Mouse (Mus musculus): Measurements from ENCODE around the gene Pmm2.

Pmm2 gene

GRCm38 (mm10) chr16:8658349-8658748 is 20.9 kb downstream of the Pmm2 start:
- no peak for DNase-seq

DNA sequence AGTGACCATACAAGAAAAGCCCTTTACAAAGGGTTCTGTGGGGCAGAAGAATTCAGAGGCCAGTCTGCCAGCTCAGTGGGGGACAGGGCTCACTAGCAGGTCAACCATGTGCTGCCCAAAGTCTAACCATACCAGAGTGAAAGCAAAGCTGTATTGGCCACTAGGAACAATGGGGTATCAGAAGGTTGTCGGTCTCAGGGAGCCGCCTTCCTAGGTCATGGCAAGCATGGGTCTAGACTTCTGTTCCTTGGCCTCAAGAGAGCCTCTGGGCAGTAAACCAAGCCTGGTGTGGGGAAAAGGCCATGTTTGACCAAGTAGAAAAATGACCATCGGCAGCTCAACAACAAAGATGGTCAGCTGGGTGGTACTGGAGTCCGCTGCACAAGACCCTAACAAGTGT is 21.3 kb downstream of the Pmm2 start:
- DNase-seq: peak; percentile 58 to 61

- DNase-seq: no peak
These were observed 25.5 kb downstream of the Pmm2 start for GRCm38 (mm10) chr16:8663022-8663421.

DNA sequence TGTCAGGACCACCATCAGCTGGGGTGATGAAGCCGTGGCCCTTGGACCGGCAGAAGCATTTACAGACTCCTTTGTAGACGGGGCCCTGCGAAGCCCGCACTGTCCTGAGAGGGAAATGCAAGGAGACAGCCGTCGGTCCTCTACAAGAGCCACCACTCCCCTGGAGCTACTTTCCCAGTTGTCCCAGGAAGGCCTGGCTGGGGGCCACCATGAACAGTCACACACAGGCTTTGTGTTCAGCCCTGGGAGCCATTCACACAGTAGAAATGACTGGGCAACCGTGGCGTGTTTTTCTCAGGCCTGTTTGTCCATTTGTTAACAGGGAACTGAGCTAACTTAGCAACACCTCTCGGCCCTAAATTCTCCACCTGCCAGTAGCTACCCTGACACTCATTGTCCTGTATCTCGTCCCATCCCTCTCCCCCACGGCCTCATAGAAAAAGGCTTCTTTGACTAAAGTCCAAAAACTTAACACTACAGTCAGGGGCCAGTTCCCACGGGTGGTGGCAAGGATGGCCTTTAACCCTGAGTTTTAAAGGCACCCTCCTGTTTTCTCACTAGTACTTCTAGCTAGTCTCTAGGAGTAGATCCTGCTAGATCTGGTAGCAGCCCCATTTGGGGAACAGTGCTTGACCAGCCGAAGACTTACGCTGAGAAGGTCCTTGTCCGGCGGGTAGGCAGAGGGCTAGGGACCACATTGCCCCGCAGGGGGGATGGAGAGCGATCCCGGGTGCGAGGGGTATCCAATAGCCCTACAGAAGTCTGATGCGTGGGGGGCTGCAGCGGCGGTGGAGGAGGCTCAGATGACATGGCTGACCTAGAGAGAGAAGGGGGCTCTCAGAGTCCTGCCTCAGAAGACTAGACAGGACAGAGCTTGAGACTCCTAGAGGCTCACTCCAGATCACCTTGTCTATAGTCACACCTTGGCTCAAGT is 26.4 kb downstream of the Pmm2 start:
- peak; percentile 35 to 49 for DNase-seq

GRCm38 (mm10) chr16:8665367-8665766 is 27.9 kb downstream of the Pmm2 start:
- no peak for DNase-seq

DNA sequence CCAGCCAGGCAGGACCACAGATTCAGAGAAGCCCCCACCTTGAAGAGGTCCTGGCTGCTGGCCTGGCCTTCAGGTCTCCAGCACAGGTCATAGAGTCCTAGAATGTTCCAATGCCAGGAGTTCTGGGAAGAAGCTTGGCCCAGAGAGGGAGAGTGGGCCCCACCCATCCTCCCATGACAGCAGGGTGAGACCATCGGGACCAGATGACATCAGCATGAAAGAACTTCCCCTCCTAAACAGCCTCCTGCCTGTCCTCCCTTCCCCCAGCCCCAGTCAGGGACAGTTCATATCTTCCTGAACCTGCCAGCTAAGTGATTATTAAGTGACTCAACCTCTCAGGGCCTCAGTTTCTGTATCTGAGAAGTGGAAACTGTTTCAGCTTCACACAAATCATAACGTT is 29.0 kb downstream of the Pmm2 start:
- DNase-seq: no peak

DNA sequence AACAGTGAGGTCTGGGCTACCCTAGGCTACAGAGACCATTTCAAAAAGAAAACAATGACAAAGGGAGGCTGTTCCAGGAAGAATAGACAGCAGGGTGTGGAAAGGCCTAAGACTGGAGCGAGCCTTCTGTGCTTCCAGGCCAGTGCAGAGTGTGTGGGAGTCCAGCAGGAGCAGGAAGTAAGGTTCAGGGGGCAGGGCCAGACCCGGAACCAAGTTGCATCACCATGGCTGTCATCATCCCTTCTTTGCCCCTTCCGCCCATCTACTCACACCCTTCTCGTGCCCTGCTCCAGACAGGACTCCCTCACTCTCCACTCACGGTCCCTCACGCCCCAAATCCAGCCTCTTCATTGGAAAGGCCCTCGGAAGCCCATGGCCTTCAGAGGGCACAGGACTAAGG is 29.8 kb downstream of the Pmm2 start:
- no peak for DNase-seq

- peak in 1 of 2 experiments; percentile 25 for DNase-seq
These were observed 30.3 kb downstream of the Pmm2 start for GRCm38 (mm10) chr16:8667814-8668213.

DNA sequence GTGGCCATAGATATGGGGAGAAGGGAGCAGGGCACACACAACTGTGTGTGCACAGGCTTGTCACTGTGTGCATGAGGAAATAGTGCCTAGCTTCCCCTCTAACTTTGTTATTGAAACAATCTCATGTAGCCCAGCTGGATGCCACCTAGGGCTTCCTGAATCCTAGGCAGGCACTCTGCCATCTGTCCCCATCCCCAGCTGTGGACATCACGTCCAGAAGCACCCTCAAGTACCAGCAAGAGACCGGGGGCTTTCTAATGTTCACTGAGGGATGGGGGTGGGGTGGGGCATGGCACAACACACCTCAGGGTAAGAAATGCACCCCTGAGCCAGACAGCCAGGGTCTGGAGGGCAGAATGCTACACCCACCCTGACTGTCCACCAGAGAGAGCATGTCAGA is 30.9 kb downstream of the Pmm2 start:
- no peak for DNase-seq

DNA sequence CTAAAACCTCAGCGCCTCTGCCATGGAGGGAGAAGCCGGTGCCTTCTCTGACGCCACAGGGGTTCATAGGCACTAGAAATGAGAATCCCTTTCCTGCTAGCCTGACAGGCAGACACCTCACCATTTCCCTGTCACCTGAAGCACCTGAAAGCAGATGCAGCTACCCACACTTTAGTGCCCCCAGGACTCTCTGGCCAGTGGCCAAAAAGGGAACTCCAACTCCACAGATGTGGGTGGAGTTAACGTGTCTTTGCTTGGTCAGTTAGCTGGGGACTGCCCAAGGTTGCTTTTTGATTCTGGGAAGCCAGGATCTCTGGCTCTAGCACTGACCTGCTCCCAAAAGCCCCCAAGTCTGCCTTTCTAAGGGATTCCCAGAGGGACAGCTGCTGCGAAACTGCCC is 32.0 kb downstream of the Pmm2 start:
- DNase-seq: peak in 1 of 2 experiments; percentile 37

- peak in 1 of 2 experiments; percentile 45 for DNase-seq
These were observed 32.9 kb downstream of the Pmm2 start for GRCm38 (mm10) chr16:8670041-8671035.

- DNase-seq: peak; percentile 94 to 97
These were observed 34.3 kb downstream of the Pmm2 start, which contains the start of gene Carhsp1 for GRCm38 (mm10) chr16:8671551-8672349. Gene Carhsp1 (minus strand): TSS chr16:8672155.

- no peak for DNase-seq
These were observed 34.8 kb downstream of the Pmm2 start for GRCm38 (mm10) chr16:8672350-8672687.

DNA sequence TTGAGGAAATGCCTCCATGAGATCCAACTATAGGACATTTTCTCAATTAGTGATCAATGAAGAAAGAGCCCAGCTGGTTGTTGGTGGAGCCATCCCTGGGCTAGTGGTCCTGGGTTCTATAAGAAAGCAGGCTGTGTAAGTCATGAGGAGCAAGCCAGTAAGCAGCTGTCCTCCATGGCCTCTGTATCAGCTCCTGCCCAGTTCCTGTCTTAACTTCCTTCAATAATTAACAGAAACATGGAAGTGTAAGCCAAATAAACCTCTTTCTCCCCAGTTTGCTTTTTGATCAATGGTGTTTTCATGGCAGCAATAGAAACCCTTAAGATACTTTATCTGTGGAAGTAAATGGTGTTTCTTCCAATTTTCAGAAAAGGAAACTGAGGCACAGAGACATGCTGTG is 35.3 kb downstream of the Pmm2 start:
- DNase-seq: no peak

DNA sequence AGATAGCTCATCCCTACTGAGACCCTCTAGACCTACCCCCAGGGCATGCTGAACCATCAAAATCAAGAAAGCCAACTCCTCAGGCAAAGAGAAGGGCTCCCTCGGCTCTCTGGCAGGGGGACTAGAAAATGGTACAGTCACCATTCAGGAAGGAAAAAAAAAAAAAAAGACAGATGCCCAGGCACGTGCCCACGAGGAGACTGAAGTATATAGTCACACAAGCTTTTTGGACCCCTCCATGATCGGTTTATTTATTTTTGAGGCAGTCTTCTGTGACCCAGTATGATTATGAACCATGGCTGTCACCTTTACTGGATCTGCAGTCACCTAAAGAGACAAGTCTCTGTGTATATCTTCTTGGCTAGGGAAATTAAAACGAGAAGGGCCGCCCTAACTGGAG is 35.9 kb downstream of the Pmm2 start:
- no peak for DNase-seq

- DNase-seq: peak; percentile 78 to 83
These were observed 36.7 kb downstream of the Pmm2 start for GRCm38 (mm10) chr16:8674165-8674564.

- DNase-seq: no peak
These were observed 38.1 kb downstream of the Pmm2 start for GRCm38 (mm10) chr16:8675559-8675958.

- no peak for DNase-seq
These were observed 38.8 kb downstream of the Pmm2 start for GRCm38 (mm10) chr16:8676228-8676627.

DNA sequence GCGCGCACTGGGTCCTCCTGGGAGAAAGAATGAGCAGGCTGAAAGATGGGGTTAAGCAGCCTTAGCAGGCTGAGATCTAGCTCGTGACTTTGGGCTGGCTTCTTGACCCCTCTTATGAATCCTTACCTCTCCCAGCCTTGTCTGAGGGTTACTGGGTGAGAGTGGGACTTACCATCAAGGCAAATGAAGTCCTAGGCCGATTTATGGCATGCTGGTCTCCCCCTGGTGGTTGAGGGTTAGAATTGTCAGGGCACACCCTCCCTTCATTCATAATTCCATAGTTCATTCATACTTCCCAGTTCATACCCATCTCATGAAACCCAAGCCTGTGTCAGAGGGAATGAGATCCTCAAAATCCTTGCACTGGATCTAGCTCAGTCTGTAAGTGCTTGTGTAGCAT is 39.3 kb downstream of the Pmm2 start:
- DNase-seq: peak; percentile 77 to 85

DNA sequence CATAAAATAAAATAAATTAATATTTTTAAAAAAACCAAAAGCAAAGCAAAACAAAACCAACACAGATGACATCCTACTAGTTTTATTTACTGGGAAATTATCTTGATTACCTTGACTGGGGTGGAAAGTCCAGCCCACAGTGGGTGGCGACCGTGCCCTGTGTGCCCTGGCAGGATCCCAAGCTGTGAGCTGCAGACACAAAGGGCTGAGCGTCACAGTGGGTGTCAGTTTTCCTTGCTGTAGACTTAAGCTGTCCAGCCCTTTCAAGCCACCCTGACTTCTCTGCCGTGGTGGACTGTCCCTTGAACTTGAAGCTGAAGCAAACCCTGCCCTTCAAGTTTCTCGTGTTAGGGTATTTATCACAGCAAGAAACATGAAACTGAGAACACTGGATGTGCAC is 40.6 kb downstream of the Pmm2 start:
- peak in 1 of 2 experiments; percentile 30 for DNase-seq

DNA sequence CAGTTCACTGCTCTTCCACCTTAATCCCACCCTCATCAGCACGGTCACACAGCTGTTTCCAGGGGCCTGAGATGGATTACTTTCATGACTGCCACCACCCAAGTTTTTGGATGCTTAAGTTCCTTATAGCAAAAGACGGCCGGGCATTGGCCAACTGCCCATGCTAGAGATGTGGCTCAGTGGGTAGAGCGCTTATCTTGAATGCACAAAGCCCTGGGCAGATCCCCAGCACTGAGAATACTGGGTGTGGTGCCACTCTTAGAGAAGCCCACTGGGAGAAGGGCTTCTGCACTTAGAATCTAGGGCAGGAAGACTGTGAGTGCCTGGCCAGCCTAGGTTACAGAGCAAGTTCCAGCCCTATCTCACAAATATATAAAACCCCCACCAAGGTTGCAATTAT is 41.2 kb downstream of the Pmm2 start:
- DNase-seq: no peak

DNA sequence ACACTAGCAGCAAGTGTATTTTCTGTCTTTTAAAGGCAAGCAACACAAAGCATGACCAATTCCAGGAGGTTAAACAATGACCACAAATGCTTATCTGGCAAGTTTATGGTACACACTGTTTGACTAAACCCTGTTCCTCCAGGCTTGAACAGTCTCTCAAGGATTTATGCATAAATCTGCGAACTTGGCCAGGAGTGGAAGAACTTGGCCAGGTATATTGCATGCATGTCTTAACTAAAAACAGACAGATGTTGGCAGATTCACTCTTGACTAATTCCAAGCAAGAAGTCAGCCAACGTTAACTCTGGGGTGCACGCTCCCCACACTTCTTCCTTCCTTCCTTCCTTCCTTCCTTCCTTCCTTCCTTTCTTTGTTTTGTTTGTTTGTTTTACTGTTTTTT is 42.3 kb downstream of the Pmm2 start:
- no peak for DNase-seq

DNA sequence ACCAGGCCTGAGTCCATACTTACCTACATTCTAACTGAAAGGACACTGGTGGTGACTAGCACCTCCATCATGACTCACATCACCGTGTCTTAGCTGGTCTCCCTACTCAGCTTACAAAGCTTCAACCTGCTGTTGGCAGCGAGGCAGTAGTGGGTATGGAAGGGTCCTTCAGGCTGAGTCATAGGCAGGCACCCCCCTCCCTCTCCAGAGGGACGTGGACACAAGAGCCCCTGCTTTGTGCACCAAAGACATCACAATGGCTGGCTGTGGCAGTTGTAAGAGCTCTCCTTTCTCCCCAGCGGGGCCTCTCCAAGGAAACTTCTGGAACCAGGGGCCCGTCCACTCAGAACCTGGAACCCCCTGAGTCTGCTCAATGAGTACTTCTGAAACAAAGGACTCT is 43.0 kb downstream of the Pmm2 start, which contains the start of gene Gm5767:
Gm5767 (plus strand) TSS at position 301 of the 400 bp plus-strand sequence.
- no peak for DNase-seq

All from cerebellum, postnatal 10 days (tissue).